Mouse (Mus musculus) MEL (cell line): ENCODE results near the gene Dapk3.

ENCODE experiments used
- CTCF ChIP-seq, 3 experiments: IDR thresholded peaks in 2 of 3; conservative IDR thresholded peaks in 1 of 3; 2 replicates each; pipeline ENCODE4 v1.5.1; 2011 to 2012; ENCODE audit warnings: low read length in 3 of 3, low read depth in 2 of 3, mild to moderate bottlenecking in 2 of 3, improper control_type of control experiment in 1 of 3, inconsistent platforms in 1 of 3, mixed read lengths in 1 of 3, moderate library complexity in 1 of 3; ENCODE audit not compliant: control insufficient read depth in 1 of 3, insufficient read depth in 1 of 3, poor library complexity in 1 of 3, severe bottlenecking in 1 of 3
- EP300 ChIP-seq, 2 experiments: IDR thresholded peaks; 2 replicates each; pipeline ENCODE4 v1.6.1; 2011; ENCODE audit warnings: improper control_type of control experiment in 2 of 2, low read length in 2 of 2, low read depth in 1 of 2, mild to moderate bottlenecking in 1 of 2
- ETS1 ChIP-seq: IDR thresholded peaks from 2 replicates; pipeline ENCODE4 v1.6.1; 2012; ENCODE audit warnings: low read depth, mild to moderate bottlenecking, inconsistent platforms, low read length, improper control_type of control experiment, moderate library complexity
- MAFK ChIP-seq: IDR thresholded peaks from 2 replicates; pipeline ENCODE4 v1.6.1; 2011; ENCODE audit warnings: low read depth, mild to moderate bottlenecking, low read length, improper control_type of control experiment, borderline replicate concordance
- MAX ChIP-seq: IDR thresholded peaks from 2 replicates; pipeline ENCODE4 v1.6.1; 2011; ENCODE audit warnings: low read length, improper control_type of control experiment
- MAZ ChIP-seq: IDR thresholded peaks from 2 replicates; pipeline ENCODE4 v1.6.1; 2012; ENCODE audit warnings: low read depth, mild to moderate bottlenecking, inconsistent platforms, low read length, improper control_type of control experiment
- MEF2A ChIP-seq: IDR thresholded peaks from 2 replicates; pipeline ENCODE4 v1.6.1; 2014; ENCODE audit warnings: low read depth, mild to moderate bottlenecking, inconsistent platforms, low read length, improper control_type of control experiment; ENCODE audit not compliant: poor library complexity, insufficient replicate concordance, severe bottlenecking; ENCODE audit errors: extremely low read depth
- MXI1 ChIP-seq: IDR thresholded peaks from 2 replicates; pipeline ENCODE4 v1.6.1; 2011; ENCODE audit warnings: mild to moderate bottlenecking, low read depth, low read length, improper control_type of control experiment
- POLR2A ChIP-seq, 2 experiments: IDR thresholded peaks; 2 replicates each; pipeline ENCODE4 v1.6.1; 2011 to 2012; ENCODE audit warnings: low read length in 2 of 2, mild to moderate bottlenecking in 2 of 2, control low read depth in 1 of 2, improper control_type of control experiment in 1 of 2, low read depth in 1 of 2, moderate library complexity in 1 of 2; ENCODE audit not compliant: control insufficient read depth in 1 of 2, insufficient read depth in 1 of 2, poor library complexity in 1 of 2
- POLR2AphosphoS2 ChIP-seq: IDR thresholded peaks from 2 replicates; pipeline ENCODE4 v1.6.1; 2011; ENCODE audit warnings: low read length, improper control_type of control experiment
- ZC3H11A ChIP-seq: IDR thresholded peaks from 2 replicates; pipeline ENCODE4 v1.6.1; 2012; ENCODE audit warnings: low read depth, mild to moderate bottlenecking, inconsistent platforms, low read length, improper control_type of control experiment
- ZMIZ1 ChIP-seq: IDR thresholded peaks from 2 replicates; pipeline ENCODE4 v1.6.1; 2012; ENCODE audit warnings: low read depth, mild to moderate bottlenecking, inconsistent platforms, low read length, improper control_type of control experiment, moderate library complexity

GRCm38 (mm10) chr10:81154313-81154712, 28.5 kb upstream of the Dapk3 start:
- no peak for TF ChIP-seq MAFK
- TF ChIP-seq ZC3H11A: no peak
- TF ChIP-seq MAZ: no peak
- no peak; a peak in 1 of 4 replicates for TF ChIP-seq POLR2A (IDR thresholded peaks at IDR 0.05; ENCODE audit: control insufficient read depth in 1 of 2, insufficient read depth in 1 of 2, low read depth in 1 of 2, low read length in 2 of 2, poor library complexity in 1 of 2)
- TF ChIP-seq CTCF (IDR thresholded peaks at IDR 0.05 in 2 of 3, conservative IDR thresholded peaks at IDR 0.05 in 1 of 3; ENCODE audit: control insufficient read depth in 1 of 3, insufficient read depth in 1 of 3, low read depth in 2 of 3, low read length in 3 of 3, poor library complexity in 1 of 3, severe bottlenecking in 1 of 3): no peak
- TF ChIP-seq EP300 (IDR thresholded peaks at IDR 0.05; ENCODE audit: low read depth in 1 of 2, low read length in 2 of 2): no peak
- no peak for TF ChIP-seq ZMIZ1
- TF ChIP-seq MXI1: no peak
- no peak for TF ChIP-seq MAX
- no peak for TF ChIP-seq ETS1
- no peak for TF ChIP-seq POLR2AphosphoS2
- no peak for TF ChIP-seq MEF2A
